Mouse (Mus musculus) heart, postnatal 36 days (tissue): ENCODE measurements around the gene Lpin2. TPM values are rescaled to one million over a fixed set of nuclear protein-coding genes. Genes with fewer than 3 reads are reported as not detected.
A peak's percentile ranks its signal among the peaks of the same experiment; 100 is the strongest.

Experiments used
- DNase-seq, 2 experiments: peaks; one replicate each; pipeline ENCODE4 v3.0.0; 2021 to 2022
- intact Hi-C: fragments of 180-260 bp; cut with DNase I; formaldehyde crosslinking; loops from one replicate; pipeline ENCODE4 v1.15.1; 2025
- total RNA-seq, 2 experiments: library from RNA; stranded (reverse); gene quantifications; 2 replicates each; pipeline ENCODE4 v1.2.3; 2021

The Lpin2 gene
- total RNA-seq, 2 experiments from 2014 or later: 7.0 to 7.4 TPM

DNA sequence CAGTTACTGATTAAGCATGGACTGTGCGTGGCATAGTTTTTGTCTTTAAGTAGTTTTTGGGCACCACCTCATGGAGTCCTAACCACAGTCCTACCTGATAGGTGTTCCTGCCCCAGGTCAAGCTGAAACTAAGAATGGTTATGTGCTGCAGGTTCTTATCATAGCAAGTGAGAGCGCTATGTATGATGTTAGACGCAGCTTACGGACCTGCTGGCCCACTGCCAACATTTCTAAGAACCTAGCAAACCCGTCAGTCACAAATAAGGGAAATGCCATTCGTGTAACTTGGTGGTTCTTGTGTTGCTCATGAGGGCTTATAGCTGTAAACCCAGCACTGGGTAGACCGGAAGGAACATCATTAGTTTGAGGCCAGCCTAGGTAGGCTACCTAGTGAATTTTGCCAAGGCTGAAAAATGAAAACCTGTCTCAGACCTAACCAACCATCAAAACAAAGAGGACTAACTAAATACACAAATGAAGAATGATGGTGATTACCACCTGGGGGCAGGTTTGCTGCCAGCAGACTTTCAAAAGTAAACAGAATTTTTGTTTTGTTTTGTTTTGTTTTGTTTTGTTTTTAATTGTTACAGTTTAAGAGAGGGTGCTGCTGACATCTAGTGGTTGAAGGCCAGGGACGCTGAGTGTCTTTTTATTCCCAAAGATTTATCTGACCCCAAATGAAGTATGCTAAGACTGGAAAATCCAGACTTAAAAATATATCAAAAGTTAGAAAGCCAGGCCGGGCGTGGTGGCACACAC, 13.5 kb downstream of the Lpin2 start:
- DNase-seq: peak; percentile 44 to 56
- intact Hi-C loops: loop anchor here (1.0 to 5.0 kb wide), 4 partner anchors 109 to 209 kb away; partner anchors contain the start of genes Myl12a and Myom1

DNA sequence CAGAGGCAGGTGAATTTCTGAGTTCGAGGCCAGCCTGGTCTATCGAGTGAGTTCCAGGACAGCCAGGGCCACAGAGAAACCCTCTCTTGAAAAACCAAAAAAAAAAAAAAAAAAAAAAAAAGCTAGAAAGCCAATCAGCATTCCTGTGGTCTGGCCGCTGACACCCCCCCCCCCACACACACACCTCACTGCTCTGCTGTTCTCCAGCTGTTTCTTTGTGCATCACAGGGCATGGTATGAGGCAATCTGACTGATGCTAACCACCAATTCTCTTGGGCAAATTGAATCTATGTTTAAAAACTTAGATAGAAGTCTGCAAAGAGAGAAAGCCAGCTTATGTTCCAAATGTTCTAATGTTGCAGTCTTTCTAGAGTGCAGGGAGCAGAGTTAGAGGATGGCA, 14.1 kb downstream of the Lpin2 start:
- intact Hi-C loops: loop anchor here (5.0 kb wide), 2 partner anchors 194 to 209 kb away; partner anchors contain the start of genes Myl12a and Myom1
- no peak for DNase-seq

DNA sequence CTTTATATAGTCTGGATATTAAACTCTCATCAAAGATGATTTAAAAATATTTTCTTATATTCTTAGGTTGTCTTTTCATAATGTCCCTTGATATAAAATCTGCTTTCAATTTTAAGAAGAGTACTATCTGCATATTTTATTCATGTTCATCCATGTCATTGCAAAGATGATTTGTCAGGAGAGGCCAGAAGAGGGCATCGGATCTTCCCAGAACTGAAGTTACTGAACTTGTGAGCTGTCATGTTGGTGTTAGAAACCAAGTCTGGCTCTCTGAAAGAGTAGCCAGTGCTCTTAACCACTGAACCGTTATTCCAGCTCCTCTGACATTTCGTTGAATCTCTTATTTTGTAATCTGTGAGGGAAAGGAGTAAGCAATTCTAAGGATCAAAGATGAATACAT, 17.0 kb downstream of the Lpin2 start:
- intact Hi-C loops: loop anchor here (5.0 kb wide), 2 partner anchors 197 to 212 kb away; partner anchors contain the start of genes Myl12a and Myom1

DNA sequence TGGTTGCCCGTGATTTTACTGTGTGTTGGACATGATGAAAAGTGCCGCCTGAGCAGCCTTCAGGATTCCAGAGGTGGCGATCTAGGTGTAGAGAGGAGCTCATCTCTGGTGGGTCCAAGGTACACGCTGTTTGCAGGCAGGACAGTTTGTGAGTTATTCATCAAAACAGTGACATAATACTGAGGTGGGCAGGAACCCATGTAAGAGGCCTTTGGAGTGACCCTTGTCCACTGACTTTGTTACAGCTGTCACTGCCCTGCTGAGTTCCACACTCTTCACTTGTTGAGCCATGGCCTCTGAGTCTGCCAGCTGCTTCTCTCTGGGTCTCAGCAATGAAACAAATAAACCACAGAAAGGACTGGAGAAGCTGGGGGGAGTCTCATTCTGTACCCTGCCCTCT, 19.8 kb downstream of the Lpin2 start:
- no peak for DNase-seq
- intact Hi-C loops: no loop called here

More for the DNA sequence above, 17.0 kb downstream of the Lpin2 start:
- no peak for DNase-seq

DNA sequence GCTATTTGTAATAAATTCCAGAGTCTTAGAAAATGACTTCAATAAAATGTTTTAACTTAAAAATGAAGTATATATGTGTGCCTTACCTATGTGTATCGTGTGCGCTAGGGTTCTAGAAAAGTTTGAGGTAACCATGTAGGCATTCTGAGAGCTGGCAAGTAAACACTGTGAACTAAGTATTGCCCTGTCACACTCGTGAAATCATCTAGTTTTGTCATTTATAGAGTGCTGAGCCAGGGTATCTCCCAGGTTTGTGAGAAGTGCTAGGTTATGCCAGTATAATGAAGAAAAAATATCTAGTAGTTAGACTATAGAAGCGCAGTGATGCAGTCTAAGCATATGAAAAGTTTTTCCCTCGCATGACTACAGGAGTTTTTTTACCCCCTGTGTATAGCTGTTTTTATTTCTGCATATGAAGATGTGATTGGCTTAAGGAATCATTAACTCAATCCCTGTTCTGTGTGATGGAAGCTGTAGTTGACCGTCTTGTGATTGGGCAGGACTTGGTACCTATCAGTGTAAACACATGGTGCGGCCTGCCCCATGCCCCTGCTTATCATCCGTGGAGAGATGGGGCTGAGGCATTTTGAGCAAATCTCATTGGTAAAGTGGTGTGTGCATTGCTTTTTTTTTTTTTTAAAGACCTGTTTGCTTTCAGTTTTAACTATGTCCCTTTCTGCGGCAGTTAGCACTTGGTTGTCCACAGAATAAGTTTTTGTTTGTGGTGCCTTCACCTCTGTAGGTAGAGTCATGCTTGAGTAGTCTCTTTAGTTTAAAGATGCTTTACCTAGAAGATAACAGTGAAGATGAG, 21.8 kb downstream of the Lpin2 start:
- no peak for DNase-seq
- intact Hi-C loops: no loop called here

DNA sequence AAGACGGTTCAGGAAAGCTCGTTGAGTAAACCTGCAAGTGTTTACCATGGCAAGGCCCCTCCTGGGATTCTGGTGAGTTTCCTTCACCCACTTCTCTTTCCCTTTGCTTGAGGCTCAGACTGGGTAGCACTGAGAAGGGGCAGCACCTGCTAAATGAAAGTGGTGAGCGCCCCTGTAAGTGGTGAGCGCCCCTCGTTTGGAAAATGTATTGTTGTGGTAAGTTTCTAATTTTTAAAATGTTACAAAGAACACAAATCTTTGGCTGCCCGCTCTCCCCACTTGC, 22.4 kb downstream of the Lpin2 start:
- no peak for DNase-seq
- intact Hi-C loops: no loop called here

DNA sequence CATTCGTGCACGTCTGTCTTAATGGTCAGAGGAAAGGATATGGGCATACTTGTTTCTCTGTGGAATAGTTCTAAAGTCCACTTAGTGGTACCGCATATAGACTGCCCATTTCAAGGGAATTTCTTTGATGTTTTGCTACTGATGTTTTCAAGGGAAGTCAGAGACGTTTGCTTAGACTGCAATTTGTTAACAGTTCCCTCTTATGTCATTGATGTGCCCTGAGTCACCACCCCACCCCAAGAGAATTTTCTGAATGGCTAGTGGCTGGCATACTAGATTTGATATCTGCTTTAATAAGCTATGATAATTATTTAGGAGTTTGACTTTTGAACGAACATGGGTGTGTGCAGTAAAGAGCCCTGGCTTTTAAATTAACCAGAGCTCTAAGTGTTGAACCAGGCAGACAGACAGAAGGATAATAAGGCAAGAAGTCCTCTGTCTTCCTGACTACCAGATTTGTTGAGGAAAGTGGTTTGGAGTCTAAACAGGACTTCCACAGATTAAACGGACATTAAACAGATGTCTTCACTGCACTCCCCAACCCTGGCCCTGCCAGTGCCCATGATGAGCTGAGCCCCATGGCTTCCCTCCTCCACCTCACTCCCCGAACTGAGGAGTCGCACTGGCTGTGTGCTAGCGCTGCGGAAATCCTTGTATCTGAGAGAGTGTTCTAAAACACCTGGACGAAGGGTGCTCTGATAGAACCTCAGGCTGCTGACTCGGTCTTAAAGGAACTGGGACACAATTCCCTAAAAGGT, 24.0 kb downstream of the Lpin2 start:
- DNase-seq: no peak
- intact Hi-C loops: no loop called here

DNA sequence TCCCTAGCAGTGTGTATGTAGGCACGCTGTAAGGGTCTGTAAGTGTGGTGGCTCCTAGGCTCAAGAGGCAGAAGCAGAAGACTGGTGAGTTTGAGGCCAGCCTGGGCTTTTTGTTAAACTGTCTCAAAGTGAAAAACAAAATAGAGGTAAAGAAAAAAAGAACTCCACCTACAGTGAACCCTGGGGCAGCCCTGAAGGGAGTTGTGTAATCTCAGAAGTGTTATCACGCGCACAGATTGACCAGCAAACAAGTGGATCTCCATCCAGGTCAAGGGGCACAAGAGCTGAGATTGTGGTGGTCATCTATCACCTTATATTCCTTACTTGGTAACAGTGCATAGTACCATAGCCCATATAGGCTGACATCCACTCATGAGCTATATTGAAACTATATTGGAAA, 24.9 kb downstream of the Lpin2 start:
- no peak for DNase-seq
- intact Hi-C loops: no loop called here

DNA sequence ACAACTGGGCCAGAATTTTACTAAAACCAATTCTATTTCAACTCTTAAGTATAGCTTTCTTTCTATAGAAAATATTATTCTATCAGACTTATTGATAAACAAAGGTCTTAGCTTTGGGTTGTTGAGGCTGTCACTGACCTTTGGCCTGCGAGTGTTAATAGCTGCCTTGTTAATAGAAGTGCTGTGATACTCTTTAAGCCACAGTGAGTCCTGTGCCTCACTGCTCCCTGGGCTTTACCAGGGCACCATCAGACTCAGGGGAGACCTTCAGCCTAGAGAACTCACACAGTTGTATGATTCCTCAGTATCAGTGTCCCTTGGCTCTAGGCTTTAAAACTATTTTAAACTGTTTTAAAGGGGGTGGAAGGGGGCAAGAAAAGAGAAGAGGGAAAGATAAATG, 26.0 kb downstream of the Lpin2 start:
- no peak for DNase-seq
- intact Hi-C loops: no loop called here

DNA sequence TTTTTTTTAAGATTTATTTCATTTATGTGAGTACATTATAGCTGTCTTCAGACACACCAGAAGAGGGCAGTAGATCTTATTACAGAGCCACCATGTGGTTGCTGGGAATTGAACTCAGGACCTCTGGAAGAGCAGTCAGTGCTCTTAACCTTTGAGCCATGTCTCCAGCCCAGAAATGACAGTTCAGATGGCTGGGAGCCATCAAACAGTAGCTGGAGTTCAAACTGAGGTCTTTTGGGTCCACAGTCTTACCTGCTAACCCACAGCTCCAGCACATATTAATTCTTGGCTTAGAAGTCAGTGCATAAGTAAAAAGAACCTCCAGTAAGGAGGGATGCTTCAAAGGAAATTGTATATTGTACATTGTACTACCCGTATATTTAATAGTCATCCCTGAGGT, 26.6 kb downstream of the Lpin2 start:
- no peak for DNase-seq
- intact Hi-C loops: no loop called here

DNA sequence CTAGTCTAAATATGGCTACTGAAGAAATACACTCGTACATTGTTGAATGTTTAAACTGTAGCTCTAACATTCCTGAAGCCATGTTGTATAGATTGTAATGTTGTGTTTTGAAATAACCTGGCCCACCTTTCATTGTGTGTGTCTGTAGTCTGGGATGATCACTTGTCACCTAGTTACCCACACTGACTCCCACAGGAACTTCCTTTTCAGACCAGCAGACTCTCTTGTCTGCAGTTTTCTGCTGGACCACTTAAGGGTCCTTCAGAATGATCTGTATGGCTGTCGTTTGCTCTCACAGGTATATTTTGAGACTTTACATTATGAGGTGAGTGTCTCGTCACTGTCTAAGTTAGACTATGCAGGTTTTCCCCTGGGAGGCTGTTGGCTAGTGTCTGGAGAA, 27.6 kb downstream of the Lpin2 start:
- no peak for DNase-seq
- intact Hi-C loops: no loop called here

DNA sequence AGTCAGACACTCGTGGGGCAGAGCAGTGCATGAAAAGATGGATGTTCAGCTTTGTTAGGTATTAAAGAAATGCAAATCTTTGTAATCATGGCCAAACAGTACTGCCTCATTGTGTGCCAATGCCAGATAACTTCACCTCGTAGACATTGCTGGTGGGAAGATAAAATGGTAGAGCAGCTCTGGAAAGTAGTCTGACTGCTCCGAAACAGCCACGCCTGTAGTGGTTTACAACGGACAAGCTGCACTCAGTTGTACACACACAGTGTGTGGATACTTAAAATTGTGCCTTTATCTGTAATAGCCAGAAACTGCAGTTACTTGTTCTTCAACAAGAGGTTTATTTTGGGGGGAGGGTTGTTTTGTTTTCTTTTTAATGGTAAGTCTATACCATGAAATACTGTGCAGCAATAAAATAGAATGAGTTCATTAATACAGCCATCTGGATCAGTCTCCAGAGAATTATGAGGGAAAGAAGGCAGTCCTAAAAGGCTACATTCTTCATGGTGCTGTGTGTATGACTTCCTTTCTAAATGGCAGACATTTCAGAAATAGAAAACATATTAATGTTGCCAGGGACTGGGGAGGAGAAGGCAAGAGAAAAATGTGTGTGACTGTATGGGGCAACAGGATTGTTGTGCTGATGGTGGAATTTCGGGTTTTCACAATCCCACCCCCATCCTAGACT, 29.7 kb downstream of the Lpin2 start:
- intact Hi-C loops: no loop called here

DNA sequence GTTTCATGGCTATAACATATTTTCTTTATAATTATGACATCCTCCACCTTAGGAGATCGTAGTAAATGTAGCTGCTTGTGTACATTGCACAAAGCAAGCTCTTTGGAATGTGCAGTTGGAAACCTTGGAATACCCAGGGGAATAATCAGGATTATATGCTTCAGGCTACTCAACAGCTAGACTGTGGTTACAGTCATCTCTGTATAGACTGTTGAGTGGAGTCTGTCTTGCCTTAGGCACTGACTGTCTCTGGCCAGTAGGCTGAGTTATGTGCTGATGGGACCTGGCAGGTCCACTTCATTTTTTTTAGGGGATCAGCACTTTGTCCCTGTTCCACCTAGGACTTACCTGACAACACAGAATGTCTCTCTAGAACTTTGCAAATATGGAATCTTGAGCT, 31.3 kb downstream of the Lpin2 start:
- intact Hi-C loops: no loop called here
- no peak for DNase-seq

More for the DNA sequence above, 29.7 kb downstream of the Lpin2 start:
- no peak for DNase-seq

DNA sequence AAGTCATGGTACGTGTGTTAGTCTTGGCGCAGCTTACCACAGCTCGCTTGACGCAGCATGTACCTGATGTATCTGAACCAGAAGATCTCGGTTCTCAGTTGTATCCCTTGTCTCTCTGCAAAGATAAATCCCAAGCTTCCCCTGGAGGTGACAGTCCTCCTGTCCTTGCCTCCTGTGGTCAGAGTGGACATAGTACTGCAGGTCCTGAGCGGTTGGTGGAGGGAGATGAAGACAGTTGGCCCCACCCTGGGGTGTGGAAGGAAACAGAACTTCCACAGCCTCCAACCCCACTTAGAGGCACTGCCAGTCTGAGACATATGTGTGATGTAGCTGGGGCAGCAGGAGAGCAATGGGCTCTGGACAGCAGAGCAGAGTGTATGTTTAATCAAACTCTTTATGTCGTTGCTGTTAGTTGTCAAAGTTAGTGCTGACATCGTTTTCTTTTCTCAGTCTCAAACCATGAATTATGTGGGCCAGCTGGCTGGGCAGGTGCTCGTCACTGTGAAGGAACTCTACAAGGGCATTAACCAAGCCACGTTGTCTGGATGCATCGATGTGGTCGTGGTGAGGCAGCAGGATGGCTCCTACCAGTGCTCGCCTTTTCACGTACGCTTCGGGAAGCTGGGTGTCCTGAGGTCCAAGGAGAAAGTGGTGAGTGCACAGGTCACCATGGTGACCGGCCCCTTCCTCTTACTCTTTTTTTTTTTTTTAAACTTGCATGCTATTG, 32.3 kb downstream of the Lpin2 start:
- no peak for DNase-seq
- intact Hi-C loops: no loop called here

DNA sequence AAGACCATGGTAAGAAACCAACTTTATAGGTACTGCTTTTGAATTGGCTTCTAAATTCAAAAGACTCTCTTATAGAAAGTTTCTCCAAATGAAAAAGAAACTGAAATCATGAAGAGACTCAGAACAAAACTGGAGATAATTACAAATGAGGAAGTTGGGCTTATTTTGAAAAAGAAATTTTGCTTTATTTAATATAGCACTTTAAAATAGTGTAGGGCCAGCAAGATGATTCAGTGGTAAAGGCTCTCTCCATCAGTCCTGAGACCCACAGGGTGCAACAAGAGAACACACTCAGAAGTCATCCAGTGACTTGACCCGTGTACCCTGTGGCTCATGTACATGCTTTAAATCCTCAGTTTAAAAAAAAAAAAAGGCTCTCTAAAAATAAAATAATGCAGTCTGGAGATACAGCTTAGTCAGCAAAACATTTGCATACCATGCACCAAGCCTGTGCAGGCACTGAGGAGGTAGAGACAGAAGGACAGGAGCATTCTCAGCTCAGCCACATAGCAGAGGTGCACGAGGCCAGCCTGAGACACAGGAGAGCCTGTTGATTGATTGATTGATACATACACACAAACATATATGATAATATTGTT, 33.0 kb downstream of the Lpin2 start:
- DNase-seq: no peak
- intact Hi-C loops: no loop called here

DNA sequence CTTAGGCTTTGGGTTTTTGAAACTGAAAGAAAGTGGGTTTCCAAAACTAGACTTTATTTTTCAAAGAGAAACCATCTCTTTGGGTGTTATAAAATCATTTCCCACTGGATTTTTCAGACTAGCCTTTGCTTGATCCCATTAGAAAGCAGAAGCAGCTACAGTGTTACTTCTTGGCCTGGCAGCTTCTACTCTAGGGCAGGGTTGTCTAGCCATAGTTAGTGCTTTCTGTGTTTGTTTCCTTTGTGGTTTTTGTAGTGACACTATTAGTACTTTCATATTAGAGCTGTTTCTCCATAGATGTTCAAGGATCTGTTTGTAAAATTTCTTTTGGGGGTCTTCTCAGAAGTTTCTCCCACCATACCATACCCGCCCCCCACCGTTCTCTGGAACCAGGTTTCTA, 33.9 kb downstream of the Lpin2 start:
- intact Hi-C loops: no loop called here
- no peak for DNase-seq

DNA sequence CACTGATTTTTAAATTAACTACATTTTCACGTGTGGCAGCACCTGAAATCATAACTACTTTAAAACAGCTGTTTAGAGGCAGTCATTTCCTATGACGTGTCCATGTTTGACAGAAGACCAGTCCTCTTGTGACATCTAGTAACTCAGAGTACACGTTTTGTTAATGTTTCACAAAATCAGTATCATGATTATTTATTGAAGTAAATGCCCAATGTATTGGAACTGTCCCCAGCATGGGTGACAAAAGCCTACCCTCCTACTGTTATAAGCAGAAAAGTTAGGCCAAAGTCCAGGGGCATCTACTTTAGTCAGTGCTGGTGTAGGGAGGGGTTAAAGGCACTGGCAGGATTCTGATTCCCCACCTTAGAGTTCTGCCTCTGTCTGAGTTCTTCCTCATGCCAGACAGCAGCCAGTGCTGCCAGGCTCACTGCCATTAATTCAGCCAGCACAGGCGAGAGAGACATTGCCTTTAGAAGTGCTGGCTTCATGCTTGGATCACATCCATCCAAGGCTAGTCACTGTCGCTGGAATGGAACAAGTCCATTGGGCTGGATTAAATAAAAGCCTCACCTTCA, 34.8 kb downstream of the Lpin2 start:
- DNase-seq: no peak
- intact Hi-C loops: no loop called here

DNA sequence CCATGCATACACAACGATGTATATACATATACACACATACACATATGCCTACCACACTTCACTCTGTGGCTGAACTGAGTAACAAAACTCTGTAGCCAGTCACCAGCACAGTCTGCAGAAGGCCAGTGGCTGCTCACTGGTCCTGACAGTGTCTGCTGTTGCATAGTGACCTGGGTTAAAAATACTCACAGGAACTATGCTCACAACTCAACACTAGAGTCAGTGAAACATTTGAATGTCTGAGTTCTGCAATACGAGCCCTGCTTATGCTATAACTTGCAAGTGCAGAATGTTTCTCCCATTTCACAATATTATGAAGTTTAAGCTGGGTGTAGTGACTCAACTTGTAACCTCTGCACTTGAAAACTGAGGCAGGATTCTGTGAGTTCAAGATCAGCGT, 39.0 kb downstream of the Lpin2 start:
- intact Hi-C loops: no loop called here
- no peak for DNase-seq

DNA sequence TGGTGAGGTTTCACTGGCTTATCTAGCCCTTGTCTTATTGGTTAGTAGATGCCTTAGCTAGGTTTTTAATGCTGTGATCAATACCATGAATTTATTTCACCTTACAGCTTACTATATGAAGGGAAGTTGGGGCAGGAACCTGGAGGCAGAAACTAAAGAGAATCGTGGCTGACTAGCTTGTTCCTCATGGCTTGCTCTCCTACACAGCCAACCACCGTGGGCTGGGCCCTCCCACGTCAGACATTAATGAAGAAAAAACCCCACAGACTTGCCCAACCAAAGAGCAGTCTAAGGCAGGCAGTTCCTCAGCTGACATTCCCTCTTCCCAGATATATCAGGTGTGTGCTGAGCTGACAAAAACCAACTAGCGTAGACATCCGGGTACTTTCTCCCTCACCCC, 41.3 kb downstream of the Lpin2 start:
- no peak for DNase-seq
- intact Hi-C loops: no loop called here
